Mouse (Mus musculus): ENCODE results near the gene Eef1akmt4. TPM values are rescaled to one million over a fixed set of nuclear protein-coding genes. Genes with fewer than 3 reads are reported as not detected.

Gene Eef1akmt4
- 11.8 and 12.3 TPM in 2 replicates for polyA plus RNA-seq (2012; rRNA removed)

GRCm38 (mm10) chr16:20611357-20612227, at the start of gene Eef1akmt4, which contains the start of the genes Gm49333 and Alg3:
TSS of gene Eef1akmt4 (plus strand) at chr16:20611593.
TSS of gene Gm49333 (plus strand) at chr16:20611610.
TSS of gene Alg3 (minus strand) at chr16:20611735.

GRCm38 (mm10) chr16:20589366-20589938, 21.9 kb upstream of the Eef1akmt4 start, which contains the start of gene Vwa5b2:
TSS of gene Vwa5b2 (plus strand) at chr16:20589471.

GRCm38 (mm10) chr16:20621191-20621990, 10.0 kb downstream of the Eef1akmt4 start, which contains the start of gene Camk2n2:
TSS of gene Camk2n2 (minus strand) at chr16:20621287.

GRCm38 (mm10) chr16:20629731-20630634, 18.6 kb downstream of the Eef1akmt4 start, which contains the start of gene Ece2:
TSS of gene Ece2 (plus strand) at chr16:20629828.

GRCm38 (mm10) chr16:20651076-20651946, 39.9 kb downstream of the Eef1akmt4 start, which contains the start of gene Psmd2:
TSS of gene Psmd2 (plus strand) at chr16:20651652.

GRCm38 (mm10) chr16:20668013-20668412, 56.6 kb downstream of the Eef1akmt4 start, which contains the start of gene Eif4g1:
TSS of gene Eif4g1 (plus strand) at chr16:20668313.

Other genes starting within 250 kb of the Eef1akmt4 start
- gene Abcc5, start 185.2 kb upstream of the Eef1akmt4 start, polyA plus RNA-seq (2012; rRNA removed): 269 and 286 TPM in 2 replicates
- gene Eif2b5, start 112.8 kb upstream of the Eef1akmt4 start, polyA plus RNA-seq (2012; rRNA removed): 50.9 and 53.0 TPM in 2 replicates
- 81.3 and 94.9 TPM in 2 replicates for gene Dvl3, start 94.6 kb upstream of the Eef1akmt4 start, polyA plus RNA-seq (2012; rRNA removed)
- 996 and 1,020 TPM in 2 replicates for gene Ap2m1, start 76.1 kb upstream of the Eef1akmt4 start, polyA plus RNA-seq (2012; rRNA removed)
- 68.0 and 74.3 TPM in 2 replicates for gene Abcf3, start 63.0 kb upstream of the Eef1akmt4 start, polyA plus RNA-seq (2012; rRNA removed)
- gene Vwa5b2, start 22.1 kb upstream of the Eef1akmt4 start, polyA plus RNA-seq (2012; rRNA removed): 29.8 and 35.2 TPM in 2 replicates
- gene Gm49333, start within 50 bp of the Eef1akmt4 start, polyA plus RNA-seq (2012; rRNA removed): 0.06 TPM in 1 of 2 replicates, not detected in the other
- 27.2 and 27.6 TPM in 2 replicates for gene Alg3, start 142 bp downstream of the Eef1akmt4 start, polyA plus RNA-seq (2012; rRNA removed)
- gene Camk2n2, start 9.7 kb downstream of the Eef1akmt4 start, polyA plus RNA-seq (2012; rRNA removed): 65.1 and 66.7 TPM in 2 replicates
- 29.3 and 32.5 TPM in 2 replicates for gene Ece2, start 18.2 kb downstream of the Eef1akmt4 start, polyA plus RNA-seq (2012; rRNA removed)
- gene Psmd2, start 40.1 kb downstream of the Eef1akmt4 start, polyA plus RNA-seq (2012; rRNA removed): 219 and 227 TPM in 2 replicates
- 245 and 252 TPM in 2 replicates for gene Eif4g1, start 56.7 kb downstream of the Eef1akmt4 start, polyA plus RNA-seq (2012; rRNA removed)
- 44.1 and 52.6 TPM in 2 replicates for gene Fam131a, start 81.6 kb downstream of the Eef1akmt4 start, polyA plus RNA-seq (2012; rRNA removed)
- 67.8 and 68.8 TPM in 2 replicates for gene Polr2h, start 106.1 kb downstream of the Eef1akmt4 start, polyA plus RNA-seq (2012; rRNA removed)
- 80.5 and 93.6 TPM in 2 replicates for gene Clcn2, start 106.2 kb downstream of the Eef1akmt4 start, polyA plus RNA-seq (2012; rRNA removed)
- gene Chrd, start 121.5 kb downstream of the Eef1akmt4 start, polyA plus RNA-seq (2012; rRNA removed): 24.7 and 29.3 TPM in 2 replicates
- 3.2 and 3.3 TPM in 2 replicates for gene Thpo, start 122.9 kb downstream of the Eef1akmt4 start, polyA plus RNA-seq (2012; rRNA removed)

Measured in central nervous system, embryonic 14 days (tissue).